Mouse (Mus musculus) c-Kit-negative CD71-positive TER-119-positive erythroid progenitor cells, embryonic 14.5 days (primary cell): ENCODE measurements around the gene Slc45a2.

Experiments
- DNase-seq: peaks from one replicate; pipeline ENCODE4 v3.0.0-alpha.2; 2013; ENCODE audit warnings: low read depth, low spot score

The Slc45a2 gene

GRCm38 (mm10) chr15:11066299-11066698, 65.8 kb downstream of the Slc45a2 start:
- no peak for DNase-seq

- DNase-seq: no peak
These were observed 67.4 kb downstream of the Slc45a2 start for GRCm38 (mm10) chr15:11067891-11068290.

GRCm38 (mm10) chr15:11075726-11076361, 75.3 kb downstream of the Slc45a2 start:
- DNase-seq: no peak
